Comparison of ENCODE assay signal across 8 mouse cellular contexts in genomic region chr15:101105496-101105994, GRCm38 (mm10). TPM values are rescaled to one million over a fixed set of nuclear protein-coding genes. Genes with fewer than 3 reads are reported as not detected.
DNase-seq lines count a peak whose midpoint lies in the region; ATAC-seq lines count a peak whose summit lies in the region.

No protein-coding gene starts in this region.

- no peak overlapping the region for H3K4me3 ChIP-seq in forebrain, embryonic 14.5 days (ENCODE audit: low read depth, low read length)
- H3K4me3 ChIP-seq in hindbrain, embryonic 10.5 days = 0 out of 2 replicates have a peak overlapping the region, but pooled peaks have one; percentile 6
- peak overlapping the region; percentile 20; the same call in 1 of the 2 replicates for H3K4me3 ChIP-seq in lung, embryonic 16.5 days (ENCODE audit: low read length)

- WGBS in forebrain, embryonic 14.5 days = 21% methylated on average over 12 of the region's 12 CpGs
- 17% methylated on average over 12 of the region's 12 CpGs for WGBS in hindbrain, embryonic 10.5 days
- 19% methylated on average over 12 of the region's 12 CpGs for WGBS in lung, embryonic 16.5 days

- H3K9ac ChIP-seq in forebrain, embryonic 14.5 days (ENCODE audit: low read length) = no peak overlapping the region
- no peak overlapping the region for H3K9ac ChIP-seq in lung, embryonic 16.5 days (ENCODE audit: low read length)

- ATAC-seq in cerebellum, adult (ENCODE audit: insufficient number of reproducible peaks, low FRiP score, low TSS enrichment) = peak; percentile 68; the same call in 1 of the 2 replicates
- ATAC-seq in forebrain, embryonic 14.5 days = peak; percentile 66
- peak; percentile 74 for ATAC-seq in lung, embryonic 16.5 days (ENCODE audit: low read depth)

- no peak overlapping the region for H3K27ac ChIP-seq in forebrain, embryonic 14.5 days (ENCODE audit: low read depth, low read length)
- no peak overlapping the region for H3K27ac ChIP-seq in hindbrain, embryonic 10.5 days
- H3K27ac ChIP-seq in lung, embryonic 16.5 days (ENCODE audit: low read length) = no peak overlapping the region

- peak; percentile 26 for DNase-seq in MEL-GATA-1-ER (ENCODE audit: extremely low read depth, low read depth)
- peak; percentile 66 for DNase-seq in forebrain, embryonic 14.5 days (ENCODE audit: low spot score)
- DNase-seq in hindbrain, embryonic 10.5 days (ENCODE audit: low spot score) = peak; percentile 86
- peak; percentile 49 to 66 for DNase-seq in layer of hippocampus, adult 8-10 months (ENCODE audit: low spot score in 2 of 2)
- peak; percentile 88 for DNase-seq in retina, embryonic 14.5 days (ENCODE audit: low spot score)
- DNase-seq in thymus, postnatal 25 days = peak; percentile 76

- no peak overlapping the region for H3K4me2 ChIP-seq in forebrain, embryonic 14.5 days (ENCODE audit: low read length)
- H3K4me2 ChIP-seq in lung, embryonic 16.5 days (ENCODE audit: low read depth, low read length) = peak overlapping the region; percentile 44

- H3K27me3 ChIP-seq in forebrain, embryonic 14.5 days (replicated peaks; ENCODE audit: control insufficient read depth, insufficient read depth, low read length) = no peaks in the 10 kb centered on the region
- peaks cover 9% of the 10 kb centered on the region; the same call in 1 of the 2 replicates for H3K27me3 ChIP-seq in hindbrain, embryonic 10.5 days (ENCODE audit: insufficient read depth, poor library complexity, severe bottlenecking)
- no peaks in the 10 kb centered on the region for H3K27me3 ChIP-seq in lung, embryonic 16.5 days (ENCODE audit: control insufficient read depth, insufficient read depth, low read depth, low read length)

- H3K4me1 ChIP-seq in forebrain, embryonic 14.5 days (ENCODE audit: control insufficient read depth, insufficient read depth, low read length) = no peaks in the 10 kb centered on the region
- H3K4me1 ChIP-seq in hindbrain, embryonic 10.5 days (replicated peaks) = peaks cover 41% of the 10 kb centered on the region
- no peaks in the 10 kb centered on the region; the same call in 1 of the 2 replicates for H3K4me1 ChIP-seq in lung, embryonic 16.5 days (replicated peaks; ENCODE audit: control insufficient read depth, insufficient read depth, low read length)

- H3K9me3 ChIP-seq in forebrain, embryonic 14.5 days (replicated peaks; ENCODE audit: control insufficient read depth, low read length) = no peaks in the 10 kb centered on the region
- H3K9me3 ChIP-seq in hindbrain, embryonic 10.5 days = 0 out of 2 replicates have a peak, but pooled peaks cover 3% of the 10 kb centered on the region
- no peaks in the 10 kb centered on the region for H3K9me3 ChIP-seq in lung, embryonic 16.5 days (ENCODE audit: control insufficient read depth, low read length)

- H3K36me3 ChIP-seq in forebrain, embryonic 14.5 days (ENCODE audit: control insufficient read depth, insufficient read depth, low read length) = no peaks in the 10 kb centered on the region
- H3K36me3 ChIP-seq in hindbrain, embryonic 10.5 days = no peaks in the 10 kb centered on the region
- H3K36me3 ChIP-seq in lung, embryonic 16.5 days (ENCODE audit: control insufficient read depth, insufficient read depth, low read length) = no peaks in the 10 kb centered on the region

RNA-seq across cellular contexts. Expression of gene Ankrd33, which starts 10.0 kb away (rescaled TPM):
- not detected in 2 replicates for polyA plus RNA-seq in forebrain, embryonic 14.5 days (2014; fragmentation: Nextera tagmentation; extraction: Ambion mirVana)
- not detected in 2 replicates for polyA plus RNA-seq in hindbrain, embryonic 10.5 days (2016; fragmentation: Nextera tagmentation; extraction: Ambion mirVana)
- total RNA-seq in layer of hippocampus, adult 8-10 months (2022) = under 1 TPM in 1 of 4 experiments, not detected in 3; 0.25 TPM
- not detected in 2 replicates for polyA plus RNA-seq in lung, embryonic 16.5 days (2015; fragmentation: Nextera tagmentation; extraction: Ambion mirVana)

RNA-seq across cellular contexts. Expression of gene Acvrl1, which starts 22.8 kb away (rescaled TPM):
- 4.1 and 4.2 TPM in 2 replicates for polyA plus RNA-seq in forebrain, embryonic 14.5 days (2014; fragmentation: Nextera tagmentation; extraction: Ambion mirVana)
- 8.7 and 10.8 TPM in 2 replicates for polyA plus RNA-seq in hindbrain, embryonic 10.5 days (2016; fragmentation: Nextera tagmentation; extraction: Ambion mirVana)
- 10 to 100 TPM; 14.1 to 16.5 (median 14.9) TPM for total RNA-seq in layer of hippocampus, adult 8-10 months (2022)
- polyA plus RNA-seq in lung, embryonic 16.5 days (2015; fragmentation: Nextera tagmentation; extraction: Ambion mirVana) = 91.3 and 93.3 TPM in 2 replicates

RNA-seq across cellular contexts. Expression of gene Fignl2, which starts 27.2 kb away (rescaled TPM):
- 0.09 TPM in 1 of 2 replicates, not detected in the other for polyA plus RNA-seq in forebrain, embryonic 14.5 days (2014; fragmentation: Nextera tagmentation; extraction: Ambion mirVana)
- 1.4 TPM in 2 replicates for polyA plus RNA-seq in hindbrain, embryonic 10.5 days (2016; fragmentation: Nextera tagmentation; extraction: Ambion mirVana)
- 1 to 10 TPM; 1.3 to 2.4 (median 1.8) TPM for total RNA-seq in layer of hippocampus, adult 8-10 months (2022)
- 0.20 TPM in 2 replicates for polyA plus RNA-seq in lung, embryonic 16.5 days (2015; fragmentation: Nextera tagmentation; extraction: Ambion mirVana)

RNA-seq across cellular contexts. Expression of gene Gm47841, which starts 58.3 kb away (rescaled TPM):
- not detected in 2 replicates for polyA plus RNA-seq in forebrain, embryonic 14.5 days (2014; fragmentation: Nextera tagmentation; extraction: Ambion mirVana)
- polyA plus RNA-seq in hindbrain, embryonic 10.5 days (2016; fragmentation: Nextera tagmentation; extraction: Ambion mirVana) = not detected in 2 replicates
- total RNA-seq in layer of hippocampus, adult 8-10 months (2022) = not detected
- polyA plus RNA-seq in lung, embryonic 16.5 days (2015; fragmentation: Nextera tagmentation; extraction: Ambion mirVana) = not detected in 2 replicates

Comparison
In these comparisons a context has a peak if more than half of its experiments do, and no peak if none do; other contexts are left out.
1. DNase-seq: peak in every context shown above with its lines; median percentile 88 in retina, embryonic 14.5 days; 86 in hindbrain, embryonic 10.5 days; 76 in thymus, postnatal 25 days; 66 in forebrain, embryonic 14.5 days; 58 in layer of hippocampus, adult 8-10 months; 26 in MEL-GATA-1-ER.